Mouse (Mus musculus) neural tube, postnatal 0 days (tissue): ENCODE results near the gene Btc. TPM values are rescaled to one million over a fixed set of nuclear protein-coding genes. Genes with fewer than 3 reads are reported as not detected.

Source experiments
- polyA plus RNA-seq: library from polyadenylated mRNA; unstranded; fragments of >200 nt; fragmentation: Nextera tagmentation; extraction: Ambion mirVana; gene quantifications from 2 replicates; pipeline ENCODE4 v1.2.1, GENCODE M21; 2015

Gene Btc
- 0.40 and 0.45 TPM in 2 replicates for polyA plus RNA-seq

DNA sequence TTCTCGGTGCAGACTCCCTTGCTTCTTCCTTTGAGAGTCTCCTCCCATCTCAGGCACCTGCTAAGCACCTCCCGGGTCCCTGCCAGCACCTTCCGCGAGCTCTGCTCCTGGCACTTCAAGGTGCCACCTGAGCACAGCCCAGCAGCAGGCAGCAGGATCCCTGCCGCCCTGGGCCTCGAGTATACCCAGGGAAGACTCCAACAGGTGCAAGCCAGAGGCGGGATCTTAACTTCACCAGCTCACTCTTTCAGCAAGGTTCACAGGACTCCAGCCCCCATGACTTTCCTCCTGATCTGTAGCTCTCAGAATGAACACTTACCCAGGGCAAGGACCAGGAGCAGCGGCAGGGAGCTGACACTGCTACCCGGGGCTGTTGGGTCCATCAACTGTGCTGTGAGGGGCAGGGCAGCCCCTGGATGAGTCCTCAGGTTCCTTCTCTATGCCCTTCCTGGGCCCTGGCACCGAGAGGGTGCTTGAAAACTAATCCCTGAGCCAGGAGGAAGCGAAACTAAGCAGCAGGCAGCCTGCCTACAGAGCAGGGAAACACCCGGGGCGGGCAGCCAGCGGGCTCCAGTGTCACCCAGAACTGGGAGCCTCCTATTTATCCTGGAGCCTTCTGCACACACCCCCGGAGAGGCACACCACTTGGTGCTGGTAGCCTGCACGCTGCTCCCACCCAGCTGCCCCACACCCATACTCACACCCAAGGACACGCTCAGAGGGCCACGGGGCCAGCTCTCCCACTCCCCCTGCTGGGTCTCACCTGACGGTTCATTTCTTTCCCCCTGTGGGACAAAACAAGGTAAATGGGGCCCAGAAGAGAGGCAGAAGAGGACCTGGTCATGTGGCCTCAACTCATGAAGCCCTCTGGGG lies at the start of gene Btc:
Btc (minus strand) TSS at position 656 of the 873 bp plus-strand sequence.

Other genes with a start within 250 kb of the Btc start
- gene Parm1, start 114.6 kb upstream of the Btc start, polyA plus RNA-seq: 12.0 and 13.2 TPM in 2 replicates